Mouse (Mus musculus) spleen, adult 18-20 months (tissue): ENCODE measurements around the gene Ntm.

ENCODE experiments used
- DNase-seq, 2 experiments: peaks; one replicate each; pipeline ENCODE4 v3.0.0; 2022; ENCODE audit warnings: mixed read lengths in 2 of 2

Ntm gene

GRCm38 (mm10) chr9:29884062-29884461 is 78.9 kb downstream of the Ntm start:
- no peak for DNase-seq

- no peak for DNase-seq
Observed at GRCm38 (mm10) chr9:29881614-29882013, 81.3 kb downstream of the Ntm start.

GRCm38 (mm10) chr9:29877583-29877982 is 85.4 kb downstream of the Ntm start:
- DNase-seq: no peak

GRCm38 (mm10) chr9:29867746-29868145 is 95.2 kb downstream of the Ntm start:
- DNase-seq: no peak

- DNase-seq: no peak
Observed at GRCm38 (mm10) chr9:29866824-29867223, 96.1 kb downstream of the Ntm start.

- DNase-seq: no peak
Observed at GRCm38 (mm10) chr9:29866101-29866500, 96.8 kb downstream of the Ntm start.

- no peak for DNase-seq
Observed at GRCm38 (mm10) chr9:29865502-29865901, 97.4 kb downstream of the Ntm start.

GRCm38 (mm10) chr9:29864886-29865285 is 98.1 kb downstream of the Ntm start:
- DNase-seq: no peak

- no peak for DNase-seq
Observed at GRCm38 (mm10) chr9:29862408-29862807, 100.5 kb downstream of the Ntm start.

- no peak for DNase-seq
Observed at GRCm38 (mm10) chr9:29859256-29860048, 103.5 kb downstream of the Ntm start.

- no peak for DNase-seq
Observed at GRCm38 (mm10) chr9:29848735-29849455, 114.0 kb downstream of the Ntm start.

- DNase-seq: no peak
Observed at GRCm38 (mm10) chr9:29837344-29837743, 125.6 kb downstream of the Ntm start.

- DNase-seq: no peak
Observed at GRCm38 (mm10) chr9:29834911-29835310, 128.0 kb downstream of the Ntm start.

- no peak for DNase-seq
Observed at GRCm38 (mm10) chr9:29833781-29834180, 129.2 kb downstream of the Ntm start.

- DNase-seq: no peak
Observed at GRCm38 (mm10) chr9:29827240-29827660, 135.7 kb downstream of the Ntm start.

- no peak for DNase-seq
Observed at GRCm38 (mm10) chr9:29825236-29825635, 137.7 kb downstream of the Ntm start.

- no peak for DNase-seq
Observed at GRCm38 (mm10) chr9:29823716-29824115, 139.2 kb downstream of the Ntm start.

- DNase-seq: no peak
Observed at GRCm38 (mm10) chr9:29812685-29813084, 150.3 kb downstream of the Ntm start.

GRCm38 (mm10) chr9:29806790-29807189 is 156.2 kb downstream of the Ntm start:
- DNase-seq: no peak

GRCm38 (mm10) chr9:29804483-29804882 is 158.5 kb downstream of the Ntm start:
- DNase-seq: no peak

- no peak for DNase-seq
Observed at GRCm38 (mm10) chr9:29803738-29804285, 159.1 kb downstream of the Ntm start.

- no peak for DNase-seq
Observed at GRCm38 (mm10) chr9:29802990-29803737, 159.8 kb downstream of the Ntm start.

- no peak for DNase-seq
Observed at GRCm38 (mm10) chr9:29802071-29802705, 160.8 kb downstream of the Ntm start.
